Mouse (Mus musculus) C2C12 (cell line): Measurements from ENCODE around the gene Tnfaip8l1.

Experiments
- CEBPB ChIP-seq: IDR thresholded peaks from one replicate; pipeline ENCODE4 v1.6.1; 2011; ENCODE audit warnings: low read depth, mild to moderate bottlenecking, control low read depth, moderate library complexity
- CTCF ChIP-seq: IDR thresholded peaks from one replicate; pipeline ENCODE4 v1.5.1; 2011; ENCODE audit not compliant: control insufficient read depth, insufficient read depth, insufficient read length
- FOSL1 ChIP-seq: IDR thresholded peaks from one replicate; pipeline ENCODE4 v1.8.0; 2011; ENCODE audit warnings: mild to moderate bottlenecking, low read length; ENCODE audit not compliant: poor library complexity, insufficient read depth, severe bottlenecking
- MAX ChIP-seq: IDR thresholded peaks from one replicate; pipeline ENCODE4 v1.6.1; 2011; ENCODE audit warnings: mild to moderate bottlenecking, control low read depth
- MYOD1 ChIP-seq: IDR thresholded peaks from one replicate; pipeline ENCODE4 v1.6.1; 2011; ENCODE audit warnings: low read depth; ENCODE audit not compliant: control insufficient read depth, insufficient read length
- MYOG ChIP-seq: IDR thresholded peaks from one replicate; pipeline ENCODE4 v1.6.1; 2011; ENCODE audit not compliant: control insufficient read depth, insufficient read length; ENCODE audit errors: extremely low read depth
- USF1 ChIP-seq: IDR thresholded peaks from one replicate; pipeline ENCODE4 v1.6.1; 2011; ENCODE audit warnings: low read depth, mild to moderate bottlenecking, control low read depth, moderate library complexity

GRCm38 (mm10) chr17:56126175-56126574 is 36.1 kb upstream of the Tnfaip8l1 start:
- no peak for TF ChIP-seq MYOG
- TF ChIP-seq CTCF, result no peak
- no peak for TF ChIP-seq FOSL1
- no peak for TF ChIP-seq USF1
- TF ChIP-seq MAX, result no peak
- TF ChIP-seq MYOD1, result no peak
- no peak for TF ChIP-seq CEBPB
